Mouse (Mus musculus) C2C12 (cell line): ENCODE measurements around the gene Hnrnph1.

Experiments used
- CTCF ChIP-seq: IDR thresholded peaks from one replicate; pipeline ENCODE4 v1.5.1; 2011; ENCODE audit not compliant: control insufficient read depth, insufficient read depth, insufficient read length
- MYOG ChIP-seq: IDR thresholded peaks from one replicate; pipeline ENCODE4 v1.6.1; 2011; ENCODE audit not compliant: control insufficient read depth, insufficient read length; ENCODE audit errors: extremely low read depth

DNA sequence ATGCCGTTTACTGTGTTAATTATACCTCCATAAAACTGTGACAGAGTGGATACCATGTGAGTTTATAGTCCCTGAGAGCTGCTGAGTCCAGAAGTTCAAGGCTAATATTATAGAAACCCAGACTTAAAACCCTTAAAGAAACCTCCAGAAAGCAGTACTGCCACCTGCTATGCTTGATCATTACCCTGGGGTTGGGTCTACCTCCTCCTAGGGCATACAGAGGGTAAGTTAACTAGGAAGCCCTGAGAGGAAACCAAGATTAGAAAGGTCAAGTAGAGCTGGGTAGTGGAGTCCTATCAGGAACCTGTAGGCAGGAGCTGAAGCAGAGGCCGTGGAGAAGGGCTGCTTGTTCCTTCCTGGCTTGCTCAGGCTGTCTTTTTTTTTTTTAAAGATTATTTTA, 24.6 kb upstream of the Hnrnph1 start:
- TF ChIP-seq CTCF (no peak), MYOG (no peak)
